Mouse (Mus musculus): ENCODE data around the gene Coq6.
A peak's percentile ranks its signal among the peaks of the same experiment; 100 is the strongest.
"Not testable (repeated sequence)": the region's sequence is repeated elsewhere in the genome, so short reads cannot be mapped to it uniquely, and the experiment has no call there.

The Coq6 gene

GRCm38 (mm10) chr12:84361555-84362489 lies at the start of gene Coq6, which contains the start of gene Fam161b:
Gene Coq6 (plus strand): TSS chr12:84361657.
Gene Fam161b (minus strand): TSS chr12:84361833.
- peak; percentile 91 to 95 for DNase-seq (ENCODE audit: low spot score in 2 of 2)

- no peak for DNase-seq (ENCODE audit: low spot score in 2 of 2)
Observed at GRCm38 (mm10) chr12:84316006-84316405, 45.5 kb upstream of the Coq6 start.

- peak; percentile 82 to 90 for DNase-seq (ENCODE audit: low spot score in 2 of 2)
Observed at GRCm38 (mm10) chr12:84316721-84317621, 44.5 kb upstream of the Coq6 start, which contains the start of gene Zfp410. Gene Zfp410 (plus strand): TSS chr12:84316852.

- DNase-seq (ENCODE audit: low spot score in 2 of 2), result no peak
Observed at GRCm38 (mm10) chr12:84327111-84327512, 34.3 kb upstream of the Coq6 start.

DNA sequence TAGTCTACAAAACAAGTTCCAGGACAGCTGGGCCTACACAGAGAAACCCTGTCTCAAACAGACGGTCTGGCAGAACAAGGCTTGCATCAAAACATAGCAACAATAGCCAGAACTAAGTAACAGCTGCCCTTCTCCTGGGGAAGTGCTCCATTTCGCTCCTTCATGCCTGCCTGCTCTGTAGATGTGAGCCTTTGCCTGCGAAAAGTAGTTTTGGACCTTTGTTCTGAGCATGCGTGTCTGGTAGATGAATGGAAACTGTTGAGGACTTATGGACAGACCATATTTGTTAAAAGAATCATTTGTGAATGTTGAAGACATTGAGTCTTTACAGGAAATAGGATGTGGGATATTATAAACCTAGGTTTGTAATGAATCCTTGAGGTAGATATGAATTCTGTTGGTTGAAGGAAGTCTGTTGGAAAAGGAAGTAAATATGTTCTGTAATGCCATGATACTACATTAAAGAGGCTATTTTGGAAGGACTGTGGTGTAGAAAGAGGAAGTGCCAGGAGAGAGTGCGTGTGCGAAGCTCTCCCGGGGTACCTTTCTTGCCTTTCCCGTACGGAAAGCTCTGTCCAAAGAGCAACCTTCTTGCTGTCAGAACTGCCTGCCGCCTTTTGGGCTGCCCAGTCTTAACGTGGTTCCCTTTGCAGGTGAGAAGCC lies 24.4 kb upstream of the Coq6 start:
- DNase-seq (ENCODE audit: low spot score in 2 of 2), result no peak

DNA sequence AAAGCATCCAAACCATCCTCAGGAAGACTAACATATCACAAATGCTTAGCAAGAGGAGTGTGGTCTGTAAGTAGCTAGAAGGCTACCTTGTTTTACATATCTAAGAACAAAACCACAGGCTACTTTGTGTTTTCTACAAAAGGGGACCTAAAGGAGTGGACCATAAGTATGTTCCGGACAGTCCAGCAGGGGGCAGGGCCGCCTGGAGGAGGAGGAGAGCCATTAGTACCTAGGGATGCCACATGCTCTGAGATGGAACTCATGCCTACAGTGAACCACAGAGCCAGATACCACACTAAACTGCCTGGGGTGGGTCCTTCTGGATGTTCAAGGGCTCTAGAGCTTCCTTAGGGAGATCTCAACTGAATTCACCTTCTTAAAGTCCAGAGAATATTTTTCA lies 14.3 kb upstream of the Coq6 start:
- peak in 1 of 2 experiments; percentile 42 for DNase-seq (ENCODE audit: low spot score in 2 of 2)

- DNase-seq (ENCODE audit: low spot score in 2 of 2), result not testable (repeated sequence)
Observed at GRCm38 (mm10) chr12:84358699-84359098, 2.8 kb upstream of the Coq6 start.

DNA sequence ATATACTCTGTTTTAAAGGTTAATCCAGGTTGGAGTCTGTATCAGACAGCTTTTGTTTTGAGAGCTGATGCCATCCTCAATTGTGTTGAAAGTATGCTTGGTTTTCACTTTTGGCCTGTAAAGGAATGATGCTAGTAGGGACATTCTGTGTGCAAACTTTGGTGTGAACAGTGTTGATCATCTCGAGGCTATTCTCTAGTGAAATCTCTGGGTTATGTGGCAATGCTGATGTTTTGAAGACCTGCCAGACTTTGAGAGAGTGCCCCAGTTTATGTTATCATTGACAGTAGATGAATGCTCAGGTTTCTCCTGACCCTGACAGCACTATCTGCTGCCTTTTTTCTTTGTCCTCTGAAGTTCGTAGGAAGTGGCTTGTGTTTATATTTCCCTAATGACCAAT lies 1.4 kb downstream of the Coq6 start:
- no peak for DNase-seq (ENCODE audit: low spot score in 2 of 2)

DNA sequence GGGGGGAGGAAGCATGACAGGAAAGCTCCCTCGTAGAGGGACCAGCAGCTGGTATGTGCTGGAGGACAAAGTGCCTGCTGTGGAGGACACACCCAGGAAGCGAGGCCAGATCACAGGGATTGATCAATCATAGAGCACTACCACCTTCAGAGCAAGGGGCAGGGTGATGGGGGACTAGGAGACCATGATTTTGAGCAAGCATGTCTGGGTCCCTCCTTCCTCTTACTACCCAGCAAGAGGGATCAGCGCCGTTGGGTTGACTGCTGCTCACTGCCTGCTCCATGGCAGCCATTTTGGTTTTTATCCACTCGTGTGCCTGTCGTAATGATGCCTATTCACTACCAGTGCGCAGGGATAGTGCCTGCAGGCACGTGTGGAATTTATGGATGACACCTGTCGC lies 2.8 kb downstream of the Coq6 start:
- DNase-seq (ENCODE audit: low spot score in 2 of 2), result no peak

DNA sequence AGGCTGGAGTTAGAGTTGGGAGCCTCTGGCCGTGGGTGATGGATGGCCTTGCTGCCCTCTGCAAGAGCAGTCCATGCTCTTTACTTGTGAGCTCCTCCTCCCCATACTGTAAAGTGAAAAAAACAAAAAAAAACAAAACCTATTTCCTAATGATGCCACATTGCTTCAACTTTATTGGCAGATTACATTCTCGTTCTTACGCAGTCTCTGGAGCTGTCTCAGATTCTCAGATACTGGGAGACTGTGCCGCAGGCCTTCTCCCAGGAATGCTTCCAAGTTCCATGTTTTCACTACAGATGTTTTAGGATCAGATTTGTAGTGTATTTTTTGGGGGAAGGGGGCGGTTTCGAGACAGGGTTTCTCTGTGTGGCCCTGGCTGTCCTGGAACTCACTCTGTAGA lies 3.7 kb downstream of the Coq6 start:
- no peak for DNase-seq (ENCODE audit: low spot score in 2 of 2)

- DNase-seq (ENCODE audit: low spot score in 2 of 2), result peak in 1 of 2 experiments; percentile 26
Observed at GRCm38 (mm10) chr12:84366971-84367370, 5.5 kb downstream of the Coq6 start.

- no peak for DNase-seq (ENCODE audit: low spot score in 2 of 2)
Observed at GRCm38 (mm10) chr12:84371647-84372046, 10.2 kb downstream of the Coq6 start.

GRCm38 (mm10) chr12:84373831-84374481 lies 12.5 kb downstream of the Coq6 start:
- no peak for DNase-seq (ENCODE audit: low spot score in 2 of 2)

DNA sequence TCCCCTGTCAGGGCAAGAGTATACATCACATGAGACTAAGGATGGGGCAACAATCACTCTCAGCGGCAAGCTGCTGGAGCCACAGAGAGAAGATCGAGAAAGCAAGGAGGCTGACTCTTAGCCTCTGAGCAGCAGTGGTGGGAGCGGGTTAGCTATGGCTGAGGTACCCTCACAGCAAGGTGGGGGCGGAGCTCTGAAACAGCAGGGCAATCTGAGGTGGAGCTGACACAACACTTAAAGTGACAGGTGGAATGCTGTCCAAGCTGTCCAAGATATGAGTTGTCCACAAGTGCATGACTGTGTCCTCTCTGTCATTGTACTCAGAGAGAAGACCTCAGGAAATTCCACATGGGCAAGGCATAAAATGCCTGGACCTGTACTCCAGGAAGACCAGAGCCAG lies 20.9 kb downstream of the Coq6 start:
- DNase-seq (ENCODE audit: low spot score in 2 of 2), result no peak

- no peak for DNase-seq (ENCODE audit: low spot score in 2 of 2)
Observed at GRCm38 (mm10) chr12:84384644-84385081, 23.2 kb downstream of the Coq6 start.

GRCm38 (mm10) chr12:84385408-84385807 lies 24.0 kb downstream of the Coq6 start:
- no peak for DNase-seq (ENCODE audit: low spot score in 2 of 2)

GRCm38 (mm10) chr12:84388097-84388496 lies 26.6 kb downstream of the Coq6 start:
- no peak for DNase-seq (ENCODE audit: low spot score in 2 of 2)

- DNase-seq (ENCODE audit: low spot score in 2 of 2), result no peak
Observed at GRCm38 (mm10) chr12:84388774-84389400, 27.4 kb downstream of the Coq6 start.

DNA sequence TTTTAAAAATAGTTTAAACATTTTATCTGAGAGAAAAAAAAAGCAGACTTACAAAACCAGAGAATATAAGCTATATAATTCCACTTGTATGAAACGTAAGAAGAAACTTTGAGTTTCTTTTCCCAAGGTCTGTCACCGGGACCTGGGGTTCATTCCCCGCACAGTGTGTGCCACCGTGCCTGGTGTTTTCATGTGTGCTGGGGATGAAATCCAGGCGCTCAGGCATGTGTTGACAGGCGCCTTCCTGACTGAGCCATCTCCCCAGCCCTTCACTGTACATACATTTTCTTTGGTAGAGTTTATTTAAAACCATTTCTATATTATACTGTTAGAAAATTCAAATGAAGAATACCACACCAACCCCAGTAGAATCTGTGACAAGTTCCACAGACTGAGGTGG lies 28.9 kb downstream of the Coq6 start:
- DNase-seq (ENCODE audit: low spot score in 2 of 2), result no peak

DNA sequence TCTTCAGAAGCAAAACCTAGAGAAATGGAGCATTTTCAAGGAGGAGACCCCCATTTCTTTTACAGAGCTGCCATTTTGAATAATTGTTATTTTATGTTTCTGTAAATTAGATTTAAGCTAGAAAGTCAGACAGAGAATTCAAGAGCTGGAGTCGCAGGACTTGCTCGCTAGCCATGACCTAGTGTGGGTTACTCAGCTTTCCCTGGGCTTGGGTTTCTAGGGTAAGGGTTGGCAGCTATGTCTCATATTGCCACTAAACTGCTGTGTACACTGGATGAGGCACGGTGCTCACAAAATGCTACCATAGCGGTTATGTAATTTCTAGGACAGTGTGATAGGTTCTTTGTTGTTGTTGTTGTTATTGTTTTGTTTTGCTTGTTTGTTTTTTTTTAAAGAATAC lies 31.2 kb downstream of the Coq6 start:
- no peak for DNase-seq (ENCODE audit: low spot score in 2 of 2)

DNA sequence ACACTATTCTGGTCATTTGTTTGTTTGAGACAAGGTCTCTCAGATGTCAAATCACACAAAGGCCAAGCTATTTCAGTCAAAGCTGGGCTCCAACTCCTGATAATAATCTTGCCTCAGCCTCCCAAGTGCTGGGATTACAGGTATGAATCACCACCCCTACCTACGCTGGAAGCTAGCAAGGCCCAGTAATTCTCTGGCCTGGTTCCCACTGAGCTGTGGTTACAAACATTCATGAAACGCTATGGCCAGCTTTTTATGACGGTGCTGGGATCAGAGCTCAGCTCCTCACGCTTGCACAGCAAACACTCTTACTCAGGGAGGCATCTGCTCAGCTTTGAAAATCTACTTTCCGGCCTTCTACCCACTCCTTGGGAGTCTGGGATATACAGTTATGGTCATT lies 32.4 kb downstream of the Coq6 start:
- no peak for DNase-seq (ENCODE audit: low spot score in 2 of 2)

All from spleen, postnatal 4 days (tissue).